Mouse (Mus musculus) testis, adult 2 months (tissue): ENCODE measurements at regions not wholly inside any gene's neighbourhood (a gene's known extent, or its start where the extent isn't known, plus 50 kb on each side); places are given as distances from the start of the nearest gene placed in this dataset.

ENCODE experiments used
- CTCF ChIP-seq: fragments of 200-500 bp; IDR thresholded peaks from 2 replicates; pipeline ENCODE4 v1.5.1; 2012; ENCODE audit warnings: low read depth, mild to moderate bottlenecking, inconsistent platforms, low read length, moderate library complexity; ENCODE audit not compliant: control insufficient read depth, insufficient read depth, insufficient replicate concordance
- POLR2A ChIP-seq: fragments of 200-500 bp; IDR thresholded peaks from 2 replicates; pipeline ENCODE4 v1.6.1; 2012; ENCODE audit warnings: low read depth, mild to moderate bottlenecking, inconsistent platforms, low read length, moderate library complexity; ENCODE audit not compliant: control insufficient read depth

GRCm38 (mm10) chr11:112910309-112910708 lies 128.3 kb downstream of the Sox9 start:
- TF ChIP-seq POLR2A (no peak), CTCF (no peak)
